Mouse (Mus musculus) CD8-positive naive resting alpha-beta T cell, adult 57 days (primary cell): Measurements from ENCODE around the gene Pnmal2. TPM values are rescaled to one million over a fixed set of nuclear protein-coding genes. Genes with fewer than 3 reads are reported as not detected.

ENCODE experiments used
- total RNA-seq: library from RNA; stranded (reverse); gene quantifications from one replicate; pipeline ENCODE4 v1.2.4, GENCODE M21; 2023

Pnmal2 gene
- total RNA-seq: not detected

GRCm38 (mm10) chr7:16944061-16944807 lies at the start of gene Pnmal2:
TSS of gene Pnmal2 (plus strand) at chr7:16944682.

GRCm38 (mm10) chr7:16906281-16906680 lies 38.2 kb upstream of the Pnmal2 start, which contains the start of gene Ptgir:
TSS of gene Ptgir (plus strand) at chr7:16906490.

GRCm38 (mm10) chr7:16924037-16924834 lies 20.2 kb upstream of the Pnmal2 start, which contains the start of gene Calm3:
TSS of gene Calm3 (minus strand) at chr7:16924114.

GRCm38 (mm10) chr7:16959539-16960187 lies 15.2 kb downstream of the Pnmal2 start, which contains the start of gene Pnmal1:
TSS of gene Pnmal1 (plus strand) at chr7:16959679.

GRCm38 (mm10) chr7:16982859-16983568 lies 38.5 kb downstream of the Pnmal2 start, which contains the start of gene Gm42372:
TSS of gene Gm42372 (plus strand) at chr7:16983086.

GRCm38 (mm10) chr7:16992451-16992807 lies 47.9 kb downstream of the Pnmal2 start, which contains the start of gene Ccdc8:
TSS of gene Ccdc8 (plus strand) at chr7:16992708.

Other genes starting within 250 kb of the Pnmal2 start
- gene Ceacam9, start 222.8 kb upstream of the Pnmal2 start, total RNA-seq: not detected
- gene Ap2s1, start 206.3 kb upstream of the Pnmal2 start, total RNA-seq: 68.3 TPM
- 164 TPM for gene Slc1a5, start 163.3 kb upstream of the Pnmal2 start, total RNA-seq
- 126 TPM for gene Strn4, start 128.8 kb upstream of the Pnmal2 start, total RNA-seq
- gene Fkrp, start 128.0 kb upstream of the Pnmal2 start, total RNA-seq: 21.0 TPM
- 231 TPM for gene Prkd2, start 101.8 kb upstream of the Pnmal2 start, total RNA-seq
- gene Dact3, start 69.4 kb upstream of the Pnmal2 start, total RNA-seq: 0.34 TPM
- not detected for gene Gng8, start 52.9 kb upstream of the Pnmal2 start, total RNA-seq
- 0.31 TPM for gene Ptgir, start 38.2 kb upstream of the Pnmal2 start, total RNA-seq
- gene Calm3, start 20.6 kb upstream of the Pnmal2 start, total RNA-seq: 91.8 TPM
- not detected for gene Pnmal1, start 15.0 kb downstream of the Pnmal2 start, total RNA-seq
- 1.2 TPM for gene Gm42372, start 38.4 kb downstream of the Pnmal2 start, total RNA-seq
- 0.09 TPM for gene Ccdc8, start 48.0 kb downstream of the Pnmal2 start, total RNA-seq
- 85.9 TPM for gene Ppp5c, start 83.2 kb downstream of the Pnmal2 start, total RNA-seq
- not detected for gene Hif3a, start 117.7 kb downstream of the Pnmal2 start, total RNA-seq
- not detected for gene Psg16, start 129.4 kb downstream of the Pnmal2 start, total RNA-seq
- gene Ceacam3, start 205.6 kb downstream of the Pnmal2 start, total RNA-seq: not detected